In genomic region chr15:96267933-96268332, GRCm38 (mm10) we compare ENCODE assay signal across 11 mouse cellular contexts.
"Had no signal": no experiment of that assay in that cellular context is flagged by ENCODE, and none has a peak within 500 bp of the region (broad histone marks: within the 10 kb centered on the region; RNA-seq: fewer than 3 reads in every experiment).

No protein-coding gene starts in this region.

- ATAC-seq: liver, postnatal 0 days had no signal

- DNase-seq: kidney, adult 11 months; kidney, postnatal 14 days; liver; liver, embryonic 13.5 days; liver, postnatal 0 days; lung, postnatal 36 days; thymus, adult 18-20 months; thymus, postnatal 14 days had no signal

- H3K4me3 ChIP-seq: left cerebral cortex, adult 2 months; liver, embryonic 13.5 days; midbrain, embryonic 12.5 days; neural tube, embryonic 12.5 days had no signal

- H3K27ac ChIP-seq: left cerebral cortex, adult 2 months; liver, embryonic 13.5 days; midbrain, embryonic 12.5 days; neural tube, embryonic 12.5 days had no signal

- H3K4me2 ChIP-seq: liver, embryonic 13.5 days; midbrain, embryonic 12.5 days; neural tube, embryonic 12.5 days had no signal

- H3K4me1 ChIP-seq: neural tube, embryonic 12.5 days had no signal

- H3K27me3 ChIP-seq: liver, embryonic 13.5 days; midbrain, embryonic 12.5 days; neural tube, embryonic 12.5 days had no signal

- H3K9ac ChIP-seq: liver, embryonic 13.5 days; liver, postnatal 0 days; midbrain, embryonic 12.5 days; neural tube, embryonic 12.5 days had no signal
